Mouse (Mus musculus) bone marrow macrophage, adult 2 months (primary cell): Measurements from ENCODE around the gene 4930548H24Rik. TPM values are rescaled to one million over a fixed set of nuclear protein-coding genes. Genes with fewer than 3 reads are reported as not detected.
A peak's percentile ranks its signal among the peaks of the same experiment; 100 is the strongest.

Experiments used
- H3K27ac ChIP-seq: 2 replicates; pipeline ENCODE4 v1.5.1; 2012; ENCODE audit warnings: low read depth, low read length; ENCODE audit not compliant: insufficient read depth
- H3K4me1 ChIP-seq: 2 replicates; pipeline ENCODE4 v1.6.1; 2012; ENCODE audit warnings: low read length; ENCODE audit not compliant: control insufficient read depth, insufficient read depth
- H3K4me3 ChIP-seq: 2 replicates; pipeline ENCODE4 v1.5.1; 2012; ENCODE audit warnings: mild to moderate bottlenecking, low read length, moderate library complexity; ENCODE audit not compliant: insufficient read depth
- CTCF ChIP-seq: IDR thresholded peaks from 2 replicates; pipeline ENCODE4 v1.5.1; 2012; ENCODE audit warnings: low read depth, mild to moderate bottlenecking, low read length, moderate library complexity
- POLR2A ChIP-seq: IDR thresholded peaks from 2 replicates; pipeline ENCODE4 v1.6.1; 2012; ENCODE audit warnings: mild to moderate bottlenecking, low read depth, low read length, borderline replicate concordance
- polyA plus RNA-seq: library from polyadenylated mRNA; stranded (reverse); fragments of >200 nt; gene quantifications from 2 replicates; pipeline ENCODE4 v1.2.4, GENCODE M21; 2012; ENCODE audit not compliant: missing spikeins, insufficient read depth, insufficient read length

Gene 4930548H24Rik
- not detected in 2 replicates for polyA plus RNA-seq

GRCm38 (mm10) chr5:31485440-31485839 is at the start of gene 4930548H24Rik:
TSS of gene 4930548H24Rik (plus strand) at chr5:31485740.
- no peak for TF ChIP-seq CTCF
- TF ChIP-seq POLR2A = no peak
- H3K4me3 ChIP-seq = no peak within 1 kb of the TSS
- H3K27ac ChIP-seq = no peak within 1 kb of the TSS
- H3K4me1 ChIP-seq = peaks cover 8% of the 10 kb centered on the region

- no peak for TF ChIP-seq POLR2A
- no peak for TF ChIP-seq CTCF
- peaks cover 19% of the 10 kb centered on the region for H3K4me1 ChIP-seq
- peak overlapping the region; percentile 85 for H3K27ac ChIP-seq
- H3K4me3 ChIP-seq = no peak overlapping the region
These were observed 34.2 kb upstream of the 4930548H24Rik start for GRCm38 (mm10) chr5:31451336-31451735.

- Histone ChIP-seq H3K27ac (peak within 1 kb of the TSS; percentile 85), H3K4me3 (peak within 1 kb of the TSS; percentile 71), H3K4me1 (peaks cover 19% of the 10 kb centered on the region)
- no peak for TF ChIP-seq POLR2A
- no peak for TF ChIP-seq CTCF
These were observed 33.5 kb upstream of the 4930548H24Rik start, which contains the start of gene Zfp512 for GRCm38 (mm10) chr5:31451878-31452561. TSS of gene Zfp512 (plus strand) at chr5:31452431.

- H3K27ac ChIP-seq = peak overlapping the region; percentile 78
- TF ChIP-seq POLR2A (0 out of 2 replicates have a peak, but pooled peaks have one; percentile 33), CTCF (no peak)
- H3K4me3 ChIP-seq = peak overlapping the region; percentile 71
- peaks cover 19% of the 10 kb centered on the region for H3K4me1 ChIP-seq
These were observed 33.0 kb upstream of the 4930548H24Rik start for GRCm38 (mm10) chr5:31452562-31452878.

GRCm38 (mm10) chr5:31452886-31453410 is 32.6 kb upstream of the 4930548H24Rik start:
- Histone ChIP-seq H3K27ac (no peak overlapping the region), H3K4me3 (peak overlapping the region; percentile 58)

GRCm38 (mm10) chr5:31467798-31468197 is 17.7 kb upstream of the 4930548H24Rik start:
- no peak for TF ChIP-seq CTCF
- 0 out of 2 replicates have a peak, but pooled peaks have one; percentile 23 for TF ChIP-seq POLR2A
- Histone ChIP-seq H3K4me3 (no peak overlapping the region), H3K27ac (peak overlapping the region; percentile 67)

More at GRCm38 (mm10) chr5:31452886-31453410, 32.6 kb upstream of the 4930548H24Rik start:
- peaks cover 19% of the 10 kb centered on the region for H3K4me1 ChIP-seq
- TF ChIP-seq CTCF (no peak), POLR2A (no peak)

GRCm38 (mm10) chr5:31469711-31470110 is 15.8 kb upstream of the 4930548H24Rik start:
- no peak overlapping the region for H3K27ac ChIP-seq
- TF ChIP-seq CTCF = no peak
- no peak for TF ChIP-seq POLR2A
- peaks cover 12% of the 10 kb centered on the region for H3K4me1 ChIP-seq
- no peak overlapping the region for H3K4me3 ChIP-seq

More at GRCm38 (mm10) chr5:31467798-31468197, 17.7 kb upstream of the 4930548H24Rik start:
- peaks cover 12% of the 10 kb centered on the region for H3K4me1 ChIP-seq

- Histone ChIP-seq H3K27ac (no peak overlapping the region), H3K4me3 (no peak overlapping the region), H3K4me1 (peaks cover 12% of the 10 kb centered on the region)
- TF ChIP-seq CTCF = peak; percentile 41
- no peak for TF ChIP-seq POLR2A
These were observed 15.2 kb upstream of the 4930548H24Rik start for GRCm38 (mm10) chr5:31470334-31470733.

- no peak for TF ChIP-seq CTCF
- no peak for TF ChIP-seq POLR2A
- Histone ChIP-seq H3K4me3 (no peak overlapping the region), H3K27ac (no peak overlapping the region), H3K4me1 (no peaks in the 10 kb centered on the region)
These were observed 5.0 kb upstream of the 4930548H24Rik start for GRCm38 (mm10) chr5:31480536-31480935.

GRCm38 (mm10) chr5:31487889-31488288 is 2.3 kb downstream of the 4930548H24Rik start:
- H3K4me1 ChIP-seq = peaks cover 8% of the 10 kb centered on the region
- TF ChIP-seq CTCF (no peak), POLR2A (no peak)
- H3K27ac ChIP-seq = no peak overlapping the region
- no peak overlapping the region for H3K4me3 ChIP-seq
